Mouse (Mus musculus) lung, postnatal 0 days (tissue): ENCODE results near the gene Wbp1l.

Source experiments
- CTCF ChIP-seq: IDR thresholded peaks from 2 replicates; pipeline ENCODE4 v1.5.1; 2016; ENCODE audit warnings: antibody characterized with exemption, mild to moderate bottlenecking
- EP300 ChIP-seq: IDR thresholded peaks from 2 replicates; pipeline ENCODE4 v1.6.1; 2016; ENCODE audit warnings: antibody characterized with exemption, mild to moderate bottlenecking, control low read depth

DNA sequence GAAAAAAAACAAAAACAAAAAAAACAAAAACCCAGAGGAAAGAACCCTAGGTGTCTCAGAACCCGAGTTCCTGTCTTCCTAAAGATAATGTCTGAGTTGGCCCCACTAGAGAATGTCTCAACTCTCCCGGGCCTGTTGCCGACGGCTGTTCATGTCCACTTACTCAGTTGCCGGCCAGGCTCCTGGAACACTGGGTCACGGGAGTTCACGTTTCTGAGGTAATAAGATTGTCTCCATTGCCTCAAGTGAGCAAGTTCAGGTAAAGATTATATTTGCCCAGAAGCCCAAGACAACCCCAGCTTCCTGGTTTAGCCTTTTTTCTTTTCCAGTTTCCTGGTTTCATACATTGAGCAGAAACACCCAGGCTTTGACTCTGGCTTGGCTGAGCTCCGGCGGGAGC is 60.0 kb downstream of the Wbp1l start:
- TF ChIP-seq CTCF (no peak), EP300 (no peak)
